Mouse (Mus musculus): ENCODE data around the gene Med28. TPM values are rescaled to one million over a fixed set of nuclear protein-coding genes. Genes with fewer than 3 reads are reported as not detected.

The Med28 gene
- polyA plus RNA-seq, 1 experiment from 2014 or later, result 363 TPM

- Histone ChIP-seq H3K4me1 (ENCODE audit: control insufficient read depth, insufficient read depth, low read length) (peaks cover 4% of the 10 kb centered on the region; the same call in 1 of the 2 replicates), H3K27ac (ENCODE audit: low read depth, low read length) (no peak overlapping the region), H3K9ac (ENCODE audit: low read length) (no peak overlapping the region), H3K9me3 (replicated peaks; ENCODE audit: control insufficient read depth, low read length) (no peaks in the 10 kb centered on the region), H3K36me3 (ENCODE audit: control insufficient read depth, insufficient read depth, low read length) (no peaks in the 10 kb centered on the region), H3K27me3 (replicated peaks; ENCODE audit: control insufficient read depth, insufficient read depth, low read length) (no peaks in the 10 kb centered on the region), H3K4me3 (ENCODE audit: low read depth, low read length) (no peak overlapping the region), H3K4me2 (ENCODE audit: low read length) (no peak overlapping the region)
- DNase-seq (ENCODE audit: low spot score), result no peak
- ATAC-seq, result no peak
- WGBS, result 95% methylated on average over 1 of the region's 1 CpGs
Observed at GRCm38 (mm10) chr5:45480066-45480465, 40.0 kb upstream of the Med28 start.

DNA sequence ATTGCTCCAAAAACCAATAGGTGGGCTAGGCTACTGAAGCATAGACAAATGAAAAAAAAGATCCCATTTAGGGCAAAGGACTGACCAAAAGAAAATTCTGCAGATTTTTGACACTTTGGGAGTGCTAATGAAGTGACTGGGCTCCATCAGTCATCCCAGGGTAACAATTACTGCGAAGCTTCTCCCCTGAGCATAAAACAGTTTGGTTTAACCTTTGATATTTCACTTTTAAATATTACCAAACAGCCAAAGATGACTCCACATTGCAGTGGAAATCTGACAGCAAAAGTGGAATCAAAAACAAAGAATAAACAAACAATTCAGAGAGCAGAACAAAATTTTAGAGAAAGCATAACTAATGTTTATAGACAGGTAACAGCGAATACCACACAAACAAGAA is 38.9 kb upstream of the Med28 start:
- Histone ChIP-seq H3K27me3 (replicated peaks; ENCODE audit: control insufficient read depth, insufficient read depth, low read length) (no peaks in the 10 kb centered on the region), H3K4me3 (ENCODE audit: low read depth, low read length) (no peak overlapping the region), H3K36me3 (ENCODE audit: control insufficient read depth, insufficient read depth, low read length) (no peaks in the 10 kb centered on the region), H3K9me3 (replicated peaks; ENCODE audit: control insufficient read depth, low read length) (no peaks in the 10 kb centered on the region), H3K9ac (ENCODE audit: low read length) (no peak overlapping the region), H3K4me1 (ENCODE audit: control insufficient read depth, insufficient read depth, low read length) (peaks cover 2% of the 10 kb centered on the region; the same call in 1 of the 2 replicates), H3K4me2 (ENCODE audit: low read length) (no peak overlapping the region), H3K27ac (ENCODE audit: low read depth, low read length) (no peak overlapping the region)
- no peak for ATAC-seq
- WGBS, result 95% methylated on average over 2 of the region's 2 CpGs
- no peak for DNase-seq (ENCODE audit: low spot score)

- H3K9ac ChIP-seq (ENCODE audit: low read length), result no peak overlapping the region
- no peaks in the 10 kb centered on the region for H3K27me3 ChIP-seq (replicated peaks; ENCODE audit: control insufficient read depth, insufficient read depth, low read length)
- H3K36me3 ChIP-seq (ENCODE audit: control insufficient read depth, insufficient read depth, low read length), result no peaks in the 10 kb centered on the region
- H3K9me3 ChIP-seq (replicated peaks; ENCODE audit: control insufficient read depth, low read length), result no peaks in the 10 kb centered on the region
- no peak overlapping the region for H3K4me2 ChIP-seq (ENCODE audit: low read length)
- DNase-seq (ENCODE audit: low spot score) (no peak), ATAC-seq (no peak)
- H3K4me3 ChIP-seq (ENCODE audit: low read depth, low read length), result no peak overlapping the region
- H3K27ac ChIP-seq (ENCODE audit: low read depth, low read length), result no peak overlapping the region
- 86% methylated on average over 3 of the region's 3 CpGs for WGBS
- no peaks in the 10 kb centered on the region for H3K4me1 ChIP-seq (ENCODE audit: control insufficient read depth, insufficient read depth, low read length)
Observed at GRCm38 (mm10) chr5:45482607-45483006, 37.4 kb upstream of the Med28 start.

DNA sequence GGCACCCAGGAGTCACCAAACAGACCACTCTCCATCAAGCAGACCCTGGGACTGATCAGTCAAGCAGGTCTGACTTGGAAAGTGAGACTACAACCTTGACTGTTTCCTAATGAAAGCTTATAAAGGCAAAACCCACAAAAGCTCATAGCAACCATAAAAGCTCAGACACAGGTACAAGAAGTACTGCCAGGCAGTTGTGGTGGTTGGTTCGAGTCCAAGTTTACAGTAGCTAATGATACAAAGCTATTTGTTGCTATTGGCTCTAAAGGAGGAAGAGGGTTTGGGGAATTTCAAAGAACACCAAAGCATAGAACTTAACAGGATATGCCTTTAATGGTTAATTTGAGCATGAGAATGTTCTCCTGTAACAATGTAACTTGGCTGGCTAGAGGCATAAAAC is 36.4 kb upstream of the Med28 start:
- no peak overlapping the region for H3K27ac ChIP-seq (ENCODE audit: low read depth, low read length)
- DNase-seq (ENCODE audit: low spot score) (no peak), ATAC-seq (no peak)
- H3K9ac ChIP-seq (ENCODE audit: low read length), result no peak overlapping the region
- no peak overlapping the region for H3K4me2 ChIP-seq (ENCODE audit: low read length)
- H3K9me3 ChIP-seq (replicated peaks; ENCODE audit: control insufficient read depth, low read length), result no peaks in the 10 kb centered on the region
- no peaks in the 10 kb centered on the region for H3K27me3 ChIP-seq (replicated peaks; ENCODE audit: control insufficient read depth, insufficient read depth, low read length)
- 80% methylated on average over 1 of the region's 1 CpGs for WGBS
- H3K4me1 ChIP-seq (ENCODE audit: control insufficient read depth, insufficient read depth, low read length), result no peaks in the 10 kb centered on the region
- no peak overlapping the region for H3K4me3 ChIP-seq (ENCODE audit: low read depth, low read length)
- H3K36me3 ChIP-seq (ENCODE audit: control insufficient read depth, insufficient read depth, low read length), result no peaks in the 10 kb centered on the region

DNA sequence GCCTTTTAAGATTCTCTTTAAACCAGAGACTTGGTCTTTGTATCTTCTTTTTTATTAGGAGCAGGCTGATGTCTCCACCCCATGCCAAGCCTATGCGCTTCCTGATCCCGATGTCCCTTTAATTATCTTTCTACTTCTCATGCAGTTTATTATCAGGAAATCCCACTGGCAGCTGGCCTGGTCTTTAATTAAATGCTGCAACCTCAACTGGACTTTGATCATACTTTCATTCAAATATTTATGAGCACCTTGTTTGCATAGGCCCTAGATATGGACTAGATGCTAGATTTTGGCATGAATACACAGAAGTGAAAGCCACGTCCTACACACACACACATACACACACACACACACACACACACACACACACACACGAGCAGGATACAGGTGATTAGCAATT is 28.3 kb upstream of the Med28 start:
- H3K36me3 ChIP-seq (ENCODE audit: control insufficient read depth, insufficient read depth, low read length), result no peaks in the 10 kb centered on the region
- no peaks in the 10 kb centered on the region for H3K9me3 ChIP-seq (replicated peaks; ENCODE audit: control insufficient read depth, low read length)
- H3K4me2 ChIP-seq (ENCODE audit: low read length), result no peak overlapping the region
- no peak for ATAC-seq
- H3K27ac ChIP-seq (ENCODE audit: low read depth, low read length), result no peak overlapping the region
- no peak overlapping the region for H3K4me3 ChIP-seq (ENCODE audit: low read depth, low read length)
- peaks cover 2% of the 10 kb centered on the region; the same call in 1 of the 2 replicates for H3K4me1 ChIP-seq (ENCODE audit: control insufficient read depth, insufficient read depth, low read length)
- WGBS, result 50% methylated on average over 4 of the region's 4 CpGs
- no peaks in the 10 kb centered on the region for H3K27me3 ChIP-seq (replicated peaks; ENCODE audit: control insufficient read depth, insufficient read depth, low read length)
- no peak overlapping the region for H3K9ac ChIP-seq (ENCODE audit: low read length)
- no peak for DNase-seq (ENCODE audit: low spot score)

DNA sequence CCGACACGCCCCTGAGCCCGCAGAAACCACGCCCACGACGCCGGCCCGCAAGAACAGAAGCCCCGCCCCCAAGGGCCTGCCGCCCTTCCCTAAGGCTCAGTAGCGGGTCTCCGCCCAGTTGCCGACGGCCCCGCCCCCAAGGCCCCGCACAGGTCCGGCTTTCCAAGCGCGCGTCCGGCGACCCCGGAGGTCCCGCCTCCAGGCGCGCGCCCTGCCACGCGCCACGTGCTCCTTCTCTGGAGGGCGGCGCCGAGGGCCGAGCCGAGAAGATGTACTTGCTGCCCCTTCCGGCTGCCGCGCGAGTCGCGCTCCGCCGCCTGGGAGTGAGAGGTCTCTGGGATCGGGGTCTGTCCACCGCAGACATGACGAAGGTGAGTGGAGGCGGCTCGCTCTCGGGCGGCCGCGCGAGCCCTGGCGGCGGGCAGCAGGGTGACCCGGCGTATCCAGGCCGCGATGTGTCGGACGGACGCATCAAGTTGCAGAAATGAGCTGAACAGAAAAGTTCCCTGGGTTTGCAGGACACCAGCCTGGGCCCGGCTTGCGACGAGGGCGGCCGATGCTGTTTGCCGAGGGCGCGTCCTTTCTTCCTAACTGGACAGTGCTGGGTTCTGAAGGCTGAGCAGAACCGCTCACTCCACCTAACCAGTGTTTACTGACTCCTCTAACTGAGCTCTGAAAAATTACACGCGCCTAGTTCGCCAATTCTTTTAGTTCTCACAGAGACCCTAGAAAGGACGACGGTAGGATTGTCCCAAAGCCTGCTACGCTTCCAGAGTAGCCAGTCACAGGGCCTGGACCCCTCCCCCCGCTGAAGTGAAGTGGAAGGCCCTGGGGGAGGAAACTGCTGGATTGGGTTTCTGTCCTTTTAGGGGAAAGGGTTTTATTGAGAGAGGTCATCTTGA is 26.6 kb upstream of the Med28 start, which contains the start of gene Lap3:
Gene Lap3, plus strand, starts transcription at position 184 of the 902 bp plus-strand sequence.
- Histone ChIP-seq H3K36me3 (ENCODE audit: control insufficient read depth, insufficient read depth, low read length) (peaks cover 2% of the 10 kb centered on the region; the same call in 1 of the 2 replicates), H3K9me3 (replicated peaks; ENCODE audit: control insufficient read depth, low read length) (no peaks in the 10 kb centered on the region), H3K9ac (ENCODE audit: low read length) (peak within 1 kb of the TSS; percentile 74), H3K4me2 (ENCODE audit: low read length) (peak within 1 kb of the TSS; percentile 73), H3K4me1 (ENCODE audit: control insufficient read depth, insufficient read depth, low read length) (peaks cover 2% of the 10 kb centered on the region; the same call in 1 of the 2 replicates), H3K27ac (ENCODE audit: low read depth, low read length) (no peak within 1 kb of the TSS), H3K4me3 (ENCODE audit: low read depth, low read length) (peak within 1 kb of the TSS; percentile 64), H3K27me3 (replicated peaks; ENCODE audit: control insufficient read depth, insufficient read depth, low read length) (no peaks in the 10 kb centered on the region)
- DNase-seq (ENCODE audit: low spot score), result peak; percentile 96
- ATAC-seq, result peak; percentile 96
- WGBS, result under 1% methylated on average over 78 of the region's 78 CpGs

- Histone ChIP-seq H3K9me3 (replicated peaks; ENCODE audit: control insufficient read depth, low read length) (no peaks in the 10 kb centered on the region), H3K27me3 (replicated peaks; ENCODE audit: control insufficient read depth, insufficient read depth, low read length) (no peaks in the 10 kb centered on the region), H3K4me1 (ENCODE audit: control insufficient read depth, insufficient read depth, low read length) (peaks cover 2% of the 10 kb centered on the region; the same call in 1 of the 2 replicates), H3K27ac (ENCODE audit: low read depth, low read length) (no peak overlapping the region), H3K36me3 (ENCODE audit: control insufficient read depth, insufficient read depth, low read length) (peaks cover 6% of the 10 kb centered on the region; the same call in 1 of the 2 replicates), H3K4me3 (ENCODE audit: low read depth, low read length) (peak overlapping the region; percentile 64), H3K4me2 (ENCODE audit: low read length) (peak overlapping the region; percentile 73), H3K9ac (ENCODE audit: low read length) (peak overlapping the region; percentile 74; the same call in 1 of the 2 replicates)
- 59% methylated on average over 9 of the region's 9 CpGs for WGBS
- DNase-seq (ENCODE audit: low spot score) (no peak), ATAC-seq (no peak)
Observed at GRCm38 (mm10) chr5:45494093-45494755, 25.8 kb upstream of the Med28 start.

DNA sequence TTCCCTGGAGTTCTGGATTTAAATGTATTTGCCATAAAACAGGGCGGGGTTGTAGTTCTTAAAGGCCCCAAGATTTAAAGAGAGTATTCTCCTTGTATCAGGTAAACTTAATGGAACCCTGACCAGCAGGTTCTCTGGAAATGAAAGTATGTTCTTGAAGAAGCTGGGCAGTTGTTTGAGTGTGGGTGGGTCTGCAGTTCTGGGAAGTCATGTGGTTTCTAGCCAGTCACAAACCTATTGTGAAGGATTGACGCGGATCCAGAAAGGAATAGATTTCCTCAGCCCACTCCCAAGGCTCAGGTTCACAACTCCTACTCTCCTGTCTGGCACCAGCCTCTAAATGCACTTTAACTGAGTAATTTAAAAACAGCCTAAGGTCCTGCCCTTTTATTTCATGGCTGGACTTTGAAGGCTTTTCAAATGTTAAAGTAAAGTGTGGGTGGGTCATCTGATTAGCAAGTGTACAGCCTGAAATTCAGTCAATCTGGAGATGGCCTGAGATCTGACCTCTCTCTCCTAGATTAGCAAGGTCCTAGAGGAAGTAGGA is 24.5 kb upstream of the Med28 start:
- Histone ChIP-seq H3K27me3 (replicated peaks; ENCODE audit: control insufficient read depth, insufficient read depth, low read length) (no peaks in the 10 kb centered on the region), H3K27ac (ENCODE audit: low read depth, low read length) (no peak overlapping the region), H3K9ac (ENCODE audit: low read length) (no peak overlapping the region), H3K4me2 (ENCODE audit: low read length) (no peak overlapping the region), H3K4me1 (ENCODE audit: control insufficient read depth, insufficient read depth, low read length) (peaks cover 2% of the 10 kb centered on the region; the same call in 1 of the 2 replicates), H3K36me3 (ENCODE audit: control insufficient read depth, insufficient read depth, low read length) (peaks cover 10% of the 10 kb centered on the region; the same call in 1 of the 2 replicates), H3K4me3 (ENCODE audit: low read depth, low read length) (no peak overlapping the region), H3K9me3 (replicated peaks; ENCODE audit: control insufficient read depth, low read length) (no peaks in the 10 kb centered on the region)
- 82% methylated on average over 3 of the region's 3 CpGs for WGBS
- ATAC-seq (no peak), DNase-seq (ENCODE audit: low spot score) (no peak)

All from forebrain, embryonic 14.5 days (tissue).